Mouse (Mus musculus): ENCODE measurements around the gene Ugt1a2. TPM values are rescaled to one million over a fixed set of nuclear protein-coding genes. Genes with fewer than 3 reads are reported as not detected.
"Not testable (repeated sequence)": the region's sequence is repeated elsewhere in the genome, so short reads cannot be mapped to it uniquely, and the experiment has no call there.

Ugt1a2 gene
- polyA plus RNA-seq (2012; rRNA removed), result 0.09 and 0.32 TPM in 2 replicates

DNA sequence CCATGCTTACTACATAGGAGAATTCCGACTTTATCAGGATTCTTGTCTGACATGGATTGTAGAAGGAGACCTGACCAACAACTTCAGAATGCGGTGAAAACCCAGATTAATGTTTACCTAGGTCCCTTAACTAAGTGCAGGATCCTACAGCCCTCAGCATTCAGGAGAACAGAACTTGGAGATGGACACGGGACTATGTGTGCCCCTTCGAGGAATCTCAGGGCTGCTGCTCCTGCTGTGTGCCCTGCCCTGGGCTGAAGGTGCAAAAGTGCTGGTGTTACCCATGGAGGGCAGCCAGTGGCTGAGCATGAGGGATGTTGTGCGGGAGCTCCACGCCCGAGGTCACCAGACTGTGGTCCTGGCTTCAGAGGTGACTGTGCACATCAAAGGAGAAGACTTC lies at the start of gene Ugt1a2:
TSS of gene Ugt1a2 (plus strand) at position 146 of the 400 bp plus-strand sequence.
- H3K4me3 ChIP-seq (ENCODE audit: control insufficient read depth, insufficient read depth, low read length), result no peak within 1 kb of the TSS
- peaks cover 6% of the 10 kb centered on the region for H3K4me1 ChIP-seq (replicated peaks; ENCODE audit: control insufficient read depth, insufficient read depth, low read length)
- no peak for DNase-seq
- no peaks in the 10 kb centered on the region for H3K36me3 ChIP-seq (ENCODE audit: control insufficient read depth, insufficient read depth, low read length)
- no peak for TF ChIP-seq CTCF (IDR thresholded peaks at IDR 0.05; ENCODE audit: borderline replicate concordance, control insufficient read depth, extremely low read depth, insufficient read depth, low read length, poor library complexity)
- WGBS, result 93% methylated on average over 7 of the region's 7 CpGs
- H3K27me3 ChIP-seq (ENCODE audit: control insufficient read depth, insufficient read depth, low read length), result no peaks in the 10 kb centered on the region
- no peak within 1 kb of the TSS for H3K27ac ChIP-seq (ENCODE audit: control insufficient read depth, insufficient read depth, low read length)

DNA sequence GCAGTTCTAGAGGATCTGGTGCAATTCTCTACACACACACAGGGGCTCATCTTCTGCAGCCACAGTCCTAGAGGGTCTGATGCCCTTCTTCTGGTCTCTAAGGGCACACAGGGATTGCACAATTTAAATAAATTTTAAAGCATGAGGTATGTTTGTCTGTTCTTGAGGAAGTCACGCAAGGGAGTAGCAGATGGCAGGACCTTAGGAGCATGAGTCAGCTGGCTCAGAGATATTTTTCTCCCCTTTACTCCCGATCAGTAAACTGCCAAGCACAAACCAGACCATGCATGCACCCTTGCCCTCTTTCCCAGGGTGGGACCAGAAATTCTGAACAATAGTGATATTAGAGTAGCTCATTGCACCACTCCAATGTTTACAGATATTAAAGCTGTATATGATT lies 42.0 kb upstream of the Ugt1a2 start:
- Histone ChIP-seq H3K36me3 (ENCODE audit: control insufficient read depth, insufficient read depth, low read length) (no peaks in the 10 kb centered on the region), H3K4me1 (replicated peaks; ENCODE audit: control insufficient read depth, insufficient read depth, low read length) (no peaks in the 10 kb centered on the region; the same call in 1 of the 2 replicates), H3K27ac (ENCODE audit: control insufficient read depth, insufficient read depth, low read length) (no peak overlapping the region), H3K27me3 (ENCODE audit: control insufficient read depth, insufficient read depth, low read length) (no peaks in the 10 kb centered on the region), H3K4me3 (ENCODE audit: control insufficient read depth, insufficient read depth, low read length) (no peak overlapping the region)
- no peak for DNase-seq
- TF ChIP-seq POLR2A (IDR thresholded peaks at IDR 0.05; ENCODE audit: control insufficient read depth, extremely low read depth, insufficient read depth, low read length, poor library complexity) (no peak), CTCF (IDR thresholded peaks at IDR 0.05; ENCODE audit: borderline replicate concordance, control insufficient read depth, extremely low read depth, insufficient read depth, low read length, poor library complexity) (no peak)
- 59% methylated on average over 2 of the region's 2 CpGs for WGBS

DNA sequence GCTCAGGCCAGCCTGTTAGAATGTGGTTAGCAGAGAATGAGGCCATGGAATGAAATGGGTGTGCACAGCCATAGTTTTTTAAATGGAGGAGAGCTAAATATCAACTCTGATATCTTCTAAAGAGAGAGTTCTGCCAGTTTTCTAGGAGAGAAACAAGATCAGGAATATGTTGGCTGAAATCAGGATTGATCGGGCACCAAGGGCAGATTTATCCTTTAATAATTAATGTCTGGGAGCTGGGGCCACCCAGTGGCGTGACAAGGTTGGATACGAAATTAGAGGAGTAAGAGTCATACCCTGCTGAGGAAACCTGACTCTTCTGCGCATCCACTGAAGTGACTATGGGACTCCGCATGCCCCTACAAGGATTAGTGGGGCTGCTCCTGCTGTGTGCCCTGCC lies 34.7 kb upstream of the Ugt1a2 start, which contains the start of gene Ugt1a5:
TSS of gene Ugt1a5 (plus strand) at position 302 of the 400 bp plus-strand sequence.
- no peak for DNase-seq
- no peaks in the 10 kb centered on the region for H3K4me1 ChIP-seq (replicated peaks; ENCODE audit: control insufficient read depth, insufficient read depth, low read length)
- 95% methylated on average over 5 of the region's 5 CpGs for WGBS
- no peaks in the 10 kb centered on the region for H3K36me3 ChIP-seq (ENCODE audit: control insufficient read depth, insufficient read depth, low read length)
- H3K4me3 ChIP-seq (ENCODE audit: control insufficient read depth, insufficient read depth, low read length), result no peak within 1 kb of the TSS
- H3K27ac ChIP-seq (ENCODE audit: control insufficient read depth, insufficient read depth, low read length), result no peak within 1 kb of the TSS
- H3K27me3 ChIP-seq (ENCODE audit: control insufficient read depth, insufficient read depth, low read length), result no peaks in the 10 kb centered on the region
- TF ChIP-seq POLR2A (IDR thresholded peaks at IDR 0.05; ENCODE audit: control insufficient read depth, extremely low read depth, insufficient read depth, low read length, poor library complexity), result no peak
- no peak for TF ChIP-seq CTCF (IDR thresholded peaks at IDR 0.05; ENCODE audit: borderline replicate concordance, control insufficient read depth, extremely low read depth, insufficient read depth, low read length, poor library complexity)

DNA sequence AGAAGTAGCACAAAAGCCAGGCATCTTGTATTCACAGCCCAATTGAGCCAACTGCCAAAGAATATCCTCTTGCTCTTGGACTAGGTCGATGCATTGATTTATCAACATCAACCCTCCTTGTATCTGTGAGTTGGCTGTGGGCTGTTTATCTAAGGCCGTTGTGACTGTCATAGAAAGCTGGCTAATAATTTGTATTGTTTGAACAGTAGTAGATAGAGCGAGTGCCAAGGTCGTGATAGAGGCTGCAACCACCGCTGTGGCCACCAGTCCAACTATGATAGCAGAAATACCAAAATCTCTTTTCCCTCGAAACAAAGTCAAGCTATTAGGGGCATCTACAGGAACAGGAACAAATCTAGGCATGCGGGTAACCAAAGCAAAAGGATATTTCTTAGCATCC lies 28.2 kb upstream of the Ugt1a2 start:
- not testable (repeated sequence) for H3K4me1 ChIP-seq (replicated peaks; ENCODE audit: control insufficient read depth, insufficient read depth, low read length); DNase-seq

DNA sequence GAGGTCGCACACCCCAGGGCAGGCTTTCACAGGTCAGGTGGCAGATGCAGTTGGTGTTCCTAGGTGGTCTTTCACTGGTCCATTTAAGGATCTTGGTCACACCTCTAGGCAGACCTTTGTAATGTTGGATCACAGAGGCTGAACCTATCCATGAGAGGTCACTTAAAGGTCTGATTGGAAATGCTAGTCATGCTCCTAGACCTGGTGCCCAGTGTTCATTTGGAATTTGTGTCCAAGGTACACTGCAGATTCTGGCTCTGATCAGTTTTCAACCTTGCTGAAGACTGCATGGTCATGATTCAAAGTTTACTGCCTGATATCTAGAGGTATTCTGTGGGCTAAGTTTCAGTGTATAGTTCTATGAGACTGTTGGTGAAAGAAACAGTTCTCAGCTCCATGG lies 20.7 kb upstream of the Ugt1a2 start:
- TF ChIP-seq POLR2A (IDR thresholded peaks at IDR 0.05; ENCODE audit: control insufficient read depth, extremely low read depth, insufficient read depth, low read length, poor library complexity), result no peak
- WGBS, result 92% methylated on average over 1 of the region's 1 CpGs
- Histone ChIP-seq H3K4me1 (replicated peaks; ENCODE audit: control insufficient read depth, insufficient read depth, low read length) (no peaks in the 10 kb centered on the region), H3K36me3 (ENCODE audit: control insufficient read depth, insufficient read depth, low read length) (no peaks in the 10 kb centered on the region), H3K27me3 (ENCODE audit: control insufficient read depth, insufficient read depth, low read length) (no peaks in the 10 kb centered on the region), H3K27ac (ENCODE audit: control insufficient read depth, insufficient read depth, low read length) (no peak overlapping the region), H3K4me3 (ENCODE audit: control insufficient read depth, insufficient read depth, low read length) (no peak overlapping the region)
- DNase-seq, result no peak

More for the DNA sequence above, 28.2 kb upstream of the Ugt1a2 start:
- H3K4me3 ChIP-seq (ENCODE audit: control insufficient read depth, insufficient read depth, low read length); H3K27ac ChIP-seq (ENCODE audit: control insufficient read depth, insufficient read depth, low read length); H3K27me3 ChIP-seq (ENCODE audit: control insufficient read depth, insufficient read depth, low read length); H3K36me3 ChIP-seq (ENCODE audit: control insufficient read depth, insufficient read depth, low read length): not testable (repeated sequence)
- 88% methylated on average over 7 of the region's 7 CpGs for WGBS

DNA sequence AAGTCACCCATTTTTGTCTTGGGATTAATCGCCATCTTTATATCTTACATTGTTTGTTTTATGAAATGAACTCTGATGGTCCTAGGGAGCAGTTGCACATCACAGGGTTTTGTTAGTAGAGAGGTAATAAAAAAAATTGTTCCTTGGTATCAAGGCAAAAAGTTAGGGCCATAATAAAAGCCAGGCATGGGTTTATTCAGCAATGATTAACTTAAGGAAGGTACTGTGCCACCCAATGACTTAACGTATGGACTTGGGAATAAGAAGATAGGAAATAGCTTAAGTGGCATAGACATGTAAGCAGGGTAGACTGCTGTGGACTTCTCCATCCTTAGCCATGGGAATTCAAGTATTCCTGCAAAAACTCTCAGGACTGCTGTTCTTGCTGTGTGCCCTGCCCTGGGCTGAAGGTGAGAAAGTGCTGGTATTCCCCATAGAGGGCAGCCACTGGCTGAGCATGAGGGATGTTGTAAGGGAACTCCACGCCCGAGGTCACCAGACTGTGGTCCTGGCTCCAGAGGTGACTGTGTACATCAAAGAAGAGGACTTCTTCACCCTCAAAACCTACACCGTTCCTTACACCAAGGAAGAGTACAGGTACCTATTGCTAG lies 14.0 kb upstream of the Ugt1a2 start:
- H3K36me3 ChIP-seq (ENCODE audit: control insufficient read depth, insufficient read depth, low read length), result no peaks in the 10 kb centered on the region
- no peak overlapping the region for H3K27ac ChIP-seq (ENCODE audit: control insufficient read depth, insufficient read depth, low read length)
- no peak for TF ChIP-seq CTCF (IDR thresholded peaks at IDR 0.05; ENCODE audit: borderline replicate concordance, control insufficient read depth, extremely low read depth, insufficient read depth, low read length, poor library complexity)
- no peak for TF ChIP-seq POLR2A (IDR thresholded peaks at IDR 0.05; ENCODE audit: control insufficient read depth, extremely low read depth, insufficient read depth, low read length, poor library complexity)
- no peaks in the 10 kb centered on the region for H3K27me3 ChIP-seq (ENCODE audit: control insufficient read depth, insufficient read depth, low read length)
- H3K4me3 ChIP-seq (ENCODE audit: control insufficient read depth, insufficient read depth, low read length), result no peak overlapping the region
- 98% methylated on average over 5 of the region's 5 CpGs for WGBS
- no peak for DNase-seq
- no peaks in the 10 kb centered on the region for H3K4me1 ChIP-seq (replicated peaks; ENCODE audit: control insufficient read depth, insufficient read depth, low read length)

DNA sequence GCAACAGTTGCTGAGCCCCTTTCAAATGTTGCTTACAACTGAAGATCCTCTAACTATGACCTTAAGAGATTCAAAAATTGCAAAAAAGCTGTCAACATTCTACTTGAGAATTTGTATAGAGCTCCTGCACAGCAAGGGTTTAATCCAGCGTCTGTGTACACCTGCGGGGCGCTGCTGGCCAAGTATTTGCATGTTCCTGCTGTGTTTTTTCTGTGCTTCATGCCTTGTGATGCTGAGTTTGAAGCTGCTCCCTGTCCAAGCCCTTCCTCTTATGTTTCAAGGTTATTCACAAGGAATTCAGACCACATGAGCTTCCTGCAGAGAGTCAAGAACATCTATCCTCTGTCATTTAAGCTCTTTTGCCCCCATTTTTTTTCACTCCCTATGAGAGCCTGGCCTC lies 8.3 kb upstream of the Ugt1a2 start:
- H3K36me3 ChIP-seq (ENCODE audit: control insufficient read depth, insufficient read depth, low read length), result no peaks in the 10 kb centered on the region
- no peak overlapping the region for H3K4me3 ChIP-seq (ENCODE audit: control insufficient read depth, insufficient read depth, low read length)
- H3K27me3 ChIP-seq (ENCODE audit: control insufficient read depth, insufficient read depth, low read length), result no peaks in the 10 kb centered on the region
- no peak overlapping the region for H3K27ac ChIP-seq (ENCODE audit: control insufficient read depth, insufficient read depth, low read length)
- TF ChIP-seq CTCF (IDR thresholded peaks at IDR 0.05; ENCODE audit: borderline replicate concordance, control insufficient read depth, extremely low read depth, insufficient read depth, low read length, poor library complexity) (no peak), POLR2A (IDR thresholded peaks at IDR 0.05; ENCODE audit: control insufficient read depth, extremely low read depth, insufficient read depth, low read length, poor library complexity) (no peak)
- no peak for DNase-seq
- H3K4me1 ChIP-seq (replicated peaks; ENCODE audit: control insufficient read depth, insufficient read depth, low read length), result no peaks in the 10 kb centered on the region
- 89% methylated on average over 3 of the region's 3 CpGs for WGBS

Data from thymus, adult 2 months (tissue).